Mouse (Mus musculus) liver, postnatal 0 days (tissue): ENCODE results near the gene Nfatc4.

ENCODE experiments used
- CTCF ChIP-seq: sonication (generic); IDR thresholded peaks from 2 replicates; pipeline ENCODE4 v1.5.1; 2016; ENCODE audit warnings: antibody characterized with exemption, low read depth
- EP300 ChIP-seq: IDR thresholded peaks from 2 replicates; pipeline ENCODE4 v1.6.1; 2016; ENCODE audit warnings: antibody characterized with exemption, low read depth, mild to moderate bottlenecking

DNA sequence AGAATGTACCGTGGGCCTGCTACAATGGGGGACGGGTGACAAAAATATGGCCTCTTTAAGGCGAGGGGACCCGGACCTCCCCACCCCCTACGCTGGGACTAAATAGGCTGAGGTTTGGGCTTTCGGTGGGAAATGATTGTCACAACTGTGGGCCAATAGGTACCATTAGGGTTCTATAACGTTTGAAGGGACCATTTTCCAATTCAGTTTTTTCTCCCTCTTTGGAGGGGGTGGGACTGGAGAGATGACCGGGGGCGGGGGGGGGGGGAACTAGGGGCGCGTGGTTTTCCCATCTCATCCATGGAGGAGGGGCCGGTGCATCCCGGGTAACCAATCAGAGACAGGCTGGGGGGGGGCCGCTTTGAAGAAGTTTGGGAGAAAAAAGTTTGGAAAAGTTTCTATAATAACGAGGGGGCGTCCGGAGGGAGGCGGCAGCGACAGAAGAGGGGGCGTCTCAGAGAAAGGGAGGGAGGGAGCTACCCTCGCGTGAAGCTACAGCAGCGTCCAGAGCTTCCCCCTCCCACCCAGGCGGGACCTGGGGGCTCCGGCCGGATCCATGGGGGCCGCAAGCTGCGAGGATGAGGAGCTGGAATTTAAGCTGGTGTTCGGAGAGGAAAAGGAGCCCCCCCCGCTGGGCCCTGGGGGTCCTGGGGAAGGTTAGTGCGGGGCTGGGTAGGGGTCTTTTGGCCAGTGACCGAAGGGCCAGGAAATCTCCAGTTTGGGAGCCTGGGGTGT, 1.7 kb downstream of the Nfatc4 start:
- TF ChIP-seq CTCF (no peak), EP300 (no peak)
